Mouse (Mus musculus): ENCODE measurements around the gene Lhx5. TPM values are rescaled to one million over a fixed set of nuclear protein-coding genes. Genes with fewer than 3 reads are reported as not detected.

Gene Lhx5
- polyA plus RNA-seq, 1 experiment = not detected

- Histone ChIP-seq H3K4me1 (ENCODE audit: control insufficient read depth, insufficient read depth, low read length) (no peaks in the 10 kb centered on the region), H3K4me3 (replicated peaks; ENCODE audit: control insufficient read depth, low read depth, low read length) (no peak overlapping the region), H3K27ac (ENCODE audit: control insufficient read depth, insufficient read depth, low read depth, low read length, poor library complexity) (no peak overlapping the region)
- TF ChIP-seq POLR2A (IDR thresholded peaks at IDR 0.05; ENCODE audit: borderline replicate concordance, control insufficient read depth, low read depth, low read length) (no peak), CTCF (IDR thresholded peaks at IDR 0.05; ENCODE audit: control insufficient read depth, insufficient read depth, low read length) (no peak)
- WGBS = 75% methylated on average over 14 of the region's 14 CpGs
Observed at GRCm38 (mm10) chr5:120408933-120409332, 22.6 kb upstream of the Lhx5 start.

- H3K4me1 ChIP-seq (ENCODE audit: control insufficient read depth, insufficient read depth, low read length) = no peaks in the 10 kb centered on the region
- no peak for TF ChIP-seq POLR2A (IDR thresholded peaks at IDR 0.05; ENCODE audit: borderline replicate concordance, control insufficient read depth, low read depth, low read length)
- no peak for TF ChIP-seq CTCF (IDR thresholded peaks at IDR 0.05; ENCODE audit: control insufficient read depth, insufficient read depth, low read length)
- WGBS = 7% methylated on average over 41 of the region's 41 CpGs
- H3K27ac ChIP-seq (ENCODE audit: control insufficient read depth, insufficient read depth, low read depth, low read length, poor library complexity) = no peak overlapping the region
- H3K4me3 ChIP-seq (replicated peaks; ENCODE audit: control insufficient read depth, low read depth, low read length) = no peak overlapping the region
Observed at GRCm38 (mm10) chr5:120409385-120410378, 21.8 kb upstream of the Lhx5 start.

GRCm38 (mm10) chr5:120413436-120413835 lies 18.1 kb upstream of the Lhx5 start:
- H3K4me3 ChIP-seq (replicated peaks; ENCODE audit: control insufficient read depth, low read depth, low read length) = no peak overlapping the region
- TF ChIP-seq CTCF (IDR thresholded peaks at IDR 0.05; ENCODE audit: control insufficient read depth, insufficient read depth, low read length) (no peak), POLR2A (IDR thresholded peaks at IDR 0.05; ENCODE audit: borderline replicate concordance, control insufficient read depth, low read depth, low read length) (no peak)
- no peaks in the 10 kb centered on the region for H3K4me1 ChIP-seq (ENCODE audit: control insufficient read depth, insufficient read depth, low read length)
- 77% methylated on average over 6 of the region's 6 CpGs for WGBS
- H3K27ac ChIP-seq (ENCODE audit: control insufficient read depth, insufficient read depth, low read depth, low read length, poor library complexity) = no peak overlapping the region

GRCm38 (mm10) chr5:120420106-120420505 lies 11.4 kb upstream of the Lhx5 start:
- Histone ChIP-seq H3K4me1 (ENCODE audit: control insufficient read depth, insufficient read depth, low read length) (no peaks in the 10 kb centered on the region), H3K27ac (ENCODE audit: control insufficient read depth, insufficient read depth, low read depth, low read length, poor library complexity) (no peak overlapping the region), H3K4me3 (replicated peaks; ENCODE audit: control insufficient read depth, low read depth, low read length) (no peak overlapping the region)
- 79% methylated on average over 8 of the region's 8 CpGs for WGBS
- TF ChIP-seq POLR2A (IDR thresholded peaks at IDR 0.05; ENCODE audit: borderline replicate concordance, control insufficient read depth, low read depth, low read length) = no peak
- TF ChIP-seq CTCF (IDR thresholded peaks at IDR 0.05; ENCODE audit: control insufficient read depth, insufficient read depth, low read length) = no peak

DNA sequence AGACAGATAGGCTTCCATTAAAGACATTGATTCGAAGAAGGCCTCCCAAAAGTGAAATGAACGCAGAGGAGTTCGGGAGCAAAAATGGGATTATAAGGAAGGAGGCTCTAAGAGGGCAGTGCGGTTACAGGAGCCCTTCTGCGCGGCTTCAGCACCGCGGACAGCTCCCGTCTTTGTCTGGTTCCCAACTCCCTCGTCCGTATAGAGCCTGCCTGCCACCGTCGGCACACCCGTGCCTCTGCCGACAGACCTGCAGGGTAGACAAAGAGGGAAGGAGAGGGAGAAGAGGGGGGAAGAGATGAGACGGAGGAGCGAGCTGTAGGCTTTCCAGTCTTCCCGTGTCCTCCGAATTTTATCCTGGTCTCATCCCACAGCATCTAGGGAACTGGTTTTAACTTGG lies 7.5 kb upstream of the Lhx5 start:
- Histone ChIP-seq H3K27ac (ENCODE audit: control insufficient read depth, insufficient read depth, low read depth, low read length, poor library complexity) (no peak overlapping the region), H3K4me1 (ENCODE audit: control insufficient read depth, insufficient read depth, low read length) (no peaks in the 10 kb centered on the region), H3K4me3 (replicated peaks; ENCODE audit: control insufficient read depth, low read depth, low read length) (no peak overlapping the region)
- TF ChIP-seq CTCF (IDR thresholded peaks at IDR 0.05; ENCODE audit: control insufficient read depth, insufficient read depth, low read length) (no peak), POLR2A (IDR thresholded peaks at IDR 0.05; ENCODE audit: borderline replicate concordance, control insufficient read depth, low read depth, low read length) (no peak)
- WGBS = 3% methylated on average over 19 of the region's 19 CpGs

DNA sequence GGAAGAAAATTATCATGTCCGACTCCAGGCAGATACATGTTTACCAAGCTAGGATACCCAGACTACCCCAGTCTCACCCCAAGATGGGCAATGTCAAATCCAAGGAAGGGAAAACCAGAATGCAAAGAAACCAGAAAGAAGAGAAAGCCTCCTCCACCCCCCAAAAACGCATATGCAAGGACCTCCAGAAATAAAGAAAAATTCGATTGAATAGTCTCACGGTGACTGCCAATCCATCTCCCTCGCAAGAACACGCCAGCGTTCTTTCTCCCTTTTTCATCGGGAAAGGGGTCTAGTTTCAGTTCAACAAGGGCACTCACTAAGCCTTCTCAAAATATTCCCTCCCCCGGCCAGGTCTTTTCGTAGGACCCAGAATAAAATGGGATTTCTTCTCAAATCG lies 6.8 kb upstream of the Lhx5 start:
- Histone ChIP-seq H3K27ac (ENCODE audit: control insufficient read depth, insufficient read depth, low read depth, low read length, poor library complexity) (no peak overlapping the region), H3K4me1 (ENCODE audit: control insufficient read depth, insufficient read depth, low read length) (no peaks in the 10 kb centered on the region), H3K4me3 (replicated peaks; ENCODE audit: control insufficient read depth, low read depth, low read length) (no peak overlapping the region)
- 7% methylated on average over 11 of the region's 11 CpGs for WGBS
- no peak for TF ChIP-seq CTCF (IDR thresholded peaks at IDR 0.05; ENCODE audit: control insufficient read depth, insufficient read depth, low read length)
- no peak for TF ChIP-seq POLR2A (IDR thresholded peaks at IDR 0.05; ENCODE audit: borderline replicate concordance, control insufficient read depth, low read depth, low read length)

GRCm38 (mm10) chr5:120425711-120426110 lies 5.8 kb upstream of the Lhx5 start:
- Histone ChIP-seq H3K4me1 (ENCODE audit: control insufficient read depth, insufficient read depth, low read length) (no peaks in the 10 kb centered on the region), H3K4me3 (replicated peaks; ENCODE audit: control insufficient read depth, low read depth, low read length) (no peak overlapping the region), H3K27ac (ENCODE audit: control insufficient read depth, insufficient read depth, low read depth, low read length, poor library complexity) (no peak overlapping the region)
- 3% methylated on average over 20 of the region's 20 CpGs for WGBS
- TF ChIP-seq POLR2A (IDR thresholded peaks at IDR 0.05; ENCODE audit: borderline replicate concordance, control insufficient read depth, low read depth, low read length) (no peak), CTCF (IDR thresholded peaks at IDR 0.05; ENCODE audit: control insufficient read depth, insufficient read depth, low read length) (no peak)

DNA sequence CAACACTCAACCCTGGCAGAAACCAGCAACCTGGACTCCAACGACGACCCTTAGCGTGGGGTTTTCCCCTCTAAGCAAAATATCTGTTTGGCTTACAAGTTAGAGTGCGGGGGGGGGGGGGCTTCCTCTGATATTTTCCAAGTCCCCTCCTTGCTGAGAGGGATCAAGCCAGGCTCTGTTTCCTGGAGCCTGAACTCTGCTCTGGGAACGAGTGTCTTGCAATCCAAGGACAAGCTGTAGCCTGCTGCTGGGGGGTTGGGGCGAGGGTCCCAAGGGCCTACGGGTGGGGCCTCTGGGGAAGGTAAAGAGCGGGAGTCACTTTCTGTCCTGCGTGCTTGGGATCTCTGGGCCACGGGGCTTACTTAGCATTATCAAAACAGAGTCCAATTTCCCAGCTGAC lies 4.9 kb upstream of the Lhx5 start:
- Histone ChIP-seq H3K4me3 (replicated peaks; ENCODE audit: control insufficient read depth, low read depth, low read length) (no peak overlapping the region), H3K27ac (ENCODE audit: control insufficient read depth, insufficient read depth, low read depth, low read length, poor library complexity) (no peak overlapping the region), H3K4me1 (ENCODE audit: control insufficient read depth, insufficient read depth, low read length) (no peaks in the 10 kb centered on the region)
- WGBS = 4% methylated on average over 10 of the region's 10 CpGs
- no peak for TF ChIP-seq POLR2A (IDR thresholded peaks at IDR 0.05; ENCODE audit: borderline replicate concordance, control insufficient read depth, low read depth, low read length)
- TF ChIP-seq CTCF (IDR thresholded peaks at IDR 0.05; ENCODE audit: control insufficient read depth, insufficient read depth, low read length) = no peak
